Mouse (Mus musculus) cerebellum, postnatal 4 days (tissue): ENCODE results near the gene Zbtb8b.
"Not testable (repeated sequence)": the region's sequence is repeated elsewhere in the genome, so short reads cannot be mapped to it uniquely, and the experiment has no call there.

Experiments used
- DNase-seq, 2 experiments: peaks; one replicate each; pipeline ENCODE4 v3.0.0; 2022; ENCODE audit warnings: low spot score in 2 of 2, mixed read lengths in 1 of 2

The Zbtb8b gene

DNA sequence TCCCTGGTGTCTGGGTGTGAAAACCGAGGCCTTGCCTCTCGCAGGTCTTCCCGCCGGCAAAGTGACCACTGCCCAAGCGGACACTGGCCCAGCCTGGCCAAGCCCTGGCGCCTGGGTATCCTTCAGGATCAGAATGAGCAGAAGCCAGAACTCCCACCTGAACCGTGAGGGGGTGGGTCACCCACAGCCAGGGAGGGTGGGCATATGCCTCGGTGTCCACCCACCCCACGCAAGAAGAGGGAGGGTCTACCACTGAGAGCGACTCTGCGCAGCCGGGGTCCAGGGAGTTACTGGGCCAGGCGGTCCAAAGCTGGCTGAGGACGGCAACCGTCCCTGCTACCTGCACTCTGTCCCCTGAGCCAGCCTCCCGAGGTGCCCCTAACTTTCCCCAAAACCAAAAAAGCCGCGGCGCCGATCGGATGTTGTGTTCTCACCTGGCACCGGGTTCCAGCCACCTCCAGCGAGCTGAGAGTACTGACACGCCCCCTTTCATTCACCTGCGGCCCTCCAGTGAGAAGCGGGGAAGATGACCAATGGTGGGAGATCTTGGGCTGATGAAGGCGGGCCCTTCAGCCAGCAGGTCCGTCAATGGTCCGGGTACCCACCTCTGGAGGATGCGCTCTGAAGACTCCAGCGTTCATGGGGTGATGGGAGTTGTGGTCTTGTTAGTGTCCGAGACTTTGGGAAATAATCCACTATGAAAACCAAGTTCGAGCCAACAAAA is at the start of gene Zbtb8b:
Zbtb8b (minus strand) TSS at position 514 of the 724 bp plus-strand sequence.
- peak; percentile 67 for DNase-seq

DNA sequence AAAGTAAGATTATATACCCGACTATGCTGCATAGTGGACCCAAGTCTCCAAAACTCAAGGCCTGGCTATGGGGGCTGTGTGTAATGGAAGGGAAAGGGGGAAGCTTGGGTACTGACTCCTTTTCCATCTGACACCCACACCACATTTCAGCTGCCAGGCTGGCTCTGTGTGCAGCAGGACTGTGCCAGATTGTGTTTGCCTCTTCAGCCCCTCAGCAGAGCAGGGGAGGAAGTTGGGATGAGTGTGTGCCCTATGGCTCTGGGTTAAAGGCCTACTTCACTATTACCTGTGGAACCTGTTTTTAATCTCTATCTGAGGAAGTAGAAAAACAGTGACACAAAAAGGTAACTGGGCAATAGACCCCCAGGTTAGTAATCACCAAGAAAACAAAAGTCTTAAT is 40.4 kb upstream of the Zbtb8b start:
- no peak for DNase-seq

DNA sequence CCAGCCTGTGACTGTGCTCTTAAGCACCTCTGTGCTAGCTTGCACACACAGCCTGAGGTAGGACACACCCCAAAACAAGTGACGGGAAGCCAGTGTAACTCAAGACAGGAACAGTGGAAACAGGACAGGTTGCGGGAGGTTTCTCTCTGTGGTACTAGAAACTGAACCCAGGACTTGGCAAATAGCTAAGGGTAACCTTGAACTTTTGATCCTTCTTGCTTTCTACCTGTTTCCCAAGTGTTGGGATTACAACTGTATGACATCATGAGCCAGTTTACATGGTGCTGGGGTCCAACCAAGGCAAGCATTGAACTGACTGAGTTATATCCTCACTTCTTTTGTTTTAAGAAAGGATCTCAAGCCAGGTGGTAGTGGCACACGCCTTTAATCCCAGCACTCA is 39.2 kb upstream of the Zbtb8b start:
- no peak for DNase-seq

GRCm38 (mm10) chr4:129476047-129476446 is 35.4 kb upstream of the Zbtb8b start:
- no peak for DNase-seq

- DNase-seq: no peak
Observed at GRCm38 (mm10) chr4:129464286-129464815, 23.7 kb upstream of the Zbtb8b start.

DNA sequence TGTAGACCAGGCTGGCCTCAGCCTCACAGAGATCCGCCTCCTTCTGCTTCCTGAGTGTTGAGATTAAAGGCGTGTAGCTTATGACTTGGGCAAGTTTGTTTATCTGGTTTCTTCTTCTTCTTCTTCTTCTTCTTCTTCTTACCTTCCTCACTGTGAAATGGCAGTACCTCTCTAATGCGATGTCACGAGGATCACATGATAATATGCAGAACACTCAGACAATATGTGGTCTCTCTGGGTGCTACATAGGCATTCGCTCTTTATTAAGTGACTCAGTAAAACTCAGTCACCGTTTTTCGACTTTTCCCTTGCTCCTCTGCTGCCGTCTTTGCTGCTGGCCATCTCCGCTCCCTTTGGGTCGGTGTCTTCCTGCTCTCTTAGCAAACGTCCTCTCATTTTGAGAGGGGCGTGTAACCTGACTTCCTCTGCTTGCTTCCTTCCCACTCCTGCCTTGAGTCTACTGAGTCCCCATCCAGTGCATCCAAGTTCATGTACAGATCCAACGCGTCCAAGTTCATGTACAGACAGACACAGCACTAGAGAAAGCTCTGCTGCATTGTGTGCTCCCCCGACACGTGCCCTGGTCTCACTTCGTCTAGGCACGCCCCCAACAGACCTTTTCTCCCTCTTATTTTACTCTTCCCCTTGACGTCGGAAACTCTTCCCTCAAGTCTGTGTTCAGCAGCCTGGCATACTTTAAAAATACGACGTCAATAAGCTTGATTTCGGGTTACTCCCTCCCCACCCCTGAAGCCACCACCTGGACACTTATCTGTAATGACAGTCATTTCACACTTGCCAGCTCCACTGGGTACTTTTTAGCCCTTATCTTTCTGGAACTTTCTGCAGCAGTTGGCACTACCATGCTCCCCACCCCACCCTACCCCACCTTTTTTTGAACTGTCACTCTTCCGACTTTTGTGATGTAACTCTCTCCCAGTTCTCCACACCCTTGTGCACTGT is 22.7 kb upstream of the Zbtb8b start:
- no peak for DNase-seq

GRCm38 (mm10) chr4:129462118-129462517 is 21.5 kb upstream of the Zbtb8b start:
- no peak for DNase-seq

DNA sequence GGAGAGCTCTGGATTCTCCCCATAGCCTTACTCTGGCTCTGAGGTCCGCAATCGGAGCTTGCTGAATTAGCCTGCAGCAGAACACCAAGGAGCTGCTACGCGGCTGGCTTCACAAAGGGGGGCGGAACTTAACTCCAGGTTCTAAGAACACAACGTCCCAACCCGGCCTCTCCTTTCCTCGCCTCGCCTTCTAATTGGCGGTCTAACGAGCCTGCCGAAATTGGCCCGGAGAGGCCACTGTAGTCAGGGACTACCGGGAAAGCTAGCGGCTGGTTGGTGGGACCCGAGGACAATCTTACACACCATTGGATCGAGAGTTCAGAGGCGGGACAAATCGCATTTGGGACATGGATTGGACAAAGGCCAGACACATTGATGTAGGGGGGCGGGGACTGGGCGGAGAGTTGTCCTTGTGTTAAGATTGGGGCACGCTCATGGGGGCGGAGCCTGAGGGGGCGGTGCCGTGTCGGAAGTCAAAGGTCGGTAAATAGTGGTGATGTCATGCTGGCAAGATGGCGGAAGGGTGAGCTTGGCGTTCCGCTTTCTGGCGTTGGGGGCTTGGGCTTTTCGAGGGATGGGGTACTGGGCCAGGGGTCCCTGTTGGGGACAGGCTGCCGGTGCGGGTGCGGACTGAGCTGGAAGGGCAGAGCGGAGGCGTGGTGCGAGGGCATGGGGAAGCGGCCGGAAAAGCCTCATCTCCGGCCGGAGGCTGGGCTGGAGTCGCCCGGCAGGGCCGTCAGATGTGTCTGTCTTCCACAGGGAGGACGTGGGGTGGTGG is 20.7 kb upstream of the Zbtb8b start, which contains the start of gene Bsdc1:
Bsdc1 (plus strand) TSS at position 399 of the 778 bp plus-strand sequence.
- peak; percentile 88 to 99 for DNase-seq

DNA sequence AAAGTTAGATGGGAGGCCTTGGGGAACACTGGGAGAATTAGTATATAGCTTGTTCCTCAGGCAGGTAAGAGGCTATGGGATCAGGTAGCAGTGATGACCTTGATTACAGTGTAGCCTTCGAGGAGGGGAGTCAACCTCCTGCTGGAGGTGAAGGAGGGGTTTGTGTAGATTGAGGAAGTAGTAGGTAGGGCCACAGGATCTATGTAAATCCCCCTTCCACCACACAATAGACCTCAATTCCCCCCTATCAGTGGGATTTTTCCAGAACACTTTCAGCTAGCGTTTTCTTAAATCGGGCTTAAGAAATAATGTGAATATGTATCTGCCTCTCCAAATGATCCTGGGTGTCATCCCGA is 20.2 kb upstream of the Zbtb8b start:
- DNase-seq: no peak

DNA sequence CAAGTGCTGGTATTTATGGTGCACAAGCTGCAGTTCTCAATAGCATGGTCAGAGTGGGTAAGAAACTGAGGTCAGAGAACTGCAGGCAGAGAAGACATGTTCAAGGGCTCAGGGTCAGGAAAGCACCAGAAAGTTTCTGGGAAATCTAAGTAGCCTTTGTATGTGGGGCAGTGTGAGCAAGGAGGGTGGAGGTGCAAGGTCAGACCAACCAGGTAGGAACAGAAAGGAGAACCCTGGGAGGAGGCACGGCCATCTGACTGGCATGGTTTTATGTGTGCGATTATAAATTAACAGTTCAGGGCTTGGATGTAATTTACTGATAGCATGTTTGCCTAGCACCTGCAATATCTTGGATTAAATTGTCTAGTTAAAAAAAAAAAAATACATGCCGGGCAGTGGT is 19.1 kb upstream of the Zbtb8b start:
- no peak for DNase-seq

DNA sequence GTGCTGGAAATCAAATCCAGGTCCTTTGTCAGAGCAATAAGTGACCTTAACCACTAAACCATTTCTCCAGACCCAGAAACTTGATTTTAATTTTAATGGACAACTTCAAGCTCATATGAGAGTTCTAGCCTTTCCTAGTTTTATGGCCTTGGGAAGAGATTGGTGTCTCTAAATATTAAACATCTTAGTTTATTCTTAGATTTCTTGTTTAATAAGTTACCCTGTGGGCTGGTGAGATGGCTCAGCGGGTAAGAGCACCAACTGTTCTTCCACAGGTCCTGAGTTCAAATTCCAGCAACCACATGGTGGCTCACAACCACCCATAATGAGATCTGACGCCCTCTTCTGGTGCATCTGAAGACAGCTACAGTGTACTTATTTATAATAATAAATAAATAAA is 16.7 kb upstream of the Zbtb8b start:
- not testable (repeated sequence) for DNase-seq

- DNase-seq: no peak
Observed at GRCm38 (mm10) chr4:129456126-129456525, 15.5 kb upstream of the Zbtb8b start.

DNA sequence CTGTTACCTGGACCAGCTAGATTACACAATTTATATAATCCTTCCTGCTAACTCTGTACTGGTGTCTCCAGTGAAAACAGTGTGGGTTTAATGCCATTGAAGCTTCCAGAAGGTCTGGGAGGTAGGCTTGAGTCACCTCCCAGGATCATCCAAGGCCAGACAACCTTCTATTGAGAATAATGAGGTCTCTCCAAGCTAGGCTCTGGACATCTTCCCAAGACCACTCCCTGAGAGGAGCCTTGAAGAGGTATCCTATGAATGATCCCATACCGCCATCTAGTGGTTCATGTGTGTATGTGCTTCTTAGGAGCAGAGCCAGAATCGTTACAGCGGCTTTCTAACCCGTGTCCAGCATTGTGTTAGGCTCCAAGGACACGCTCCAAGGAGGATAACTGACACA is 14.6 kb upstream of the Zbtb8b start:
- peak in 1 of 2 experiments; percentile 63 for DNase-seq

GRCm38 (mm10) chr4:129451471-129452169 is 11.0 kb upstream of the Zbtb8b start:
- DNase-seq: no peak

DNA sequence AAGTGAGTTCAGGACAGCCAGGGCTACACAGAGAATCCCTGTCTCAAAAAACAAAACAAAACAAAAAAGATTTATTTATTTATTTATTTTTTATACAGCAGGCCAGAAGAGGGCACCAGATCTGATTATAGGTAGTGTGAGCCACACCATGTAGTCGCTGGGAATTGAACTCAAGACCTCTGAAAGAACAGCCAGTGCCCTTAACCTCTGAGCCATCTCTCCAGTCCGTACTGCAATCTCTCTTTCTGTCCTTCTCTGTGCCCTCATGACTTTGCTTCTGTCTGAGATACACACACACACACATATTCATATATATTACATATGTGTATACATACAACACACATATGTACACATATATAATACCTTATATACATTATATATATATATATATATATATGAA is 10.2 kb upstream of the Zbtb8b start:
- DNase-seq: no peak

DNA sequence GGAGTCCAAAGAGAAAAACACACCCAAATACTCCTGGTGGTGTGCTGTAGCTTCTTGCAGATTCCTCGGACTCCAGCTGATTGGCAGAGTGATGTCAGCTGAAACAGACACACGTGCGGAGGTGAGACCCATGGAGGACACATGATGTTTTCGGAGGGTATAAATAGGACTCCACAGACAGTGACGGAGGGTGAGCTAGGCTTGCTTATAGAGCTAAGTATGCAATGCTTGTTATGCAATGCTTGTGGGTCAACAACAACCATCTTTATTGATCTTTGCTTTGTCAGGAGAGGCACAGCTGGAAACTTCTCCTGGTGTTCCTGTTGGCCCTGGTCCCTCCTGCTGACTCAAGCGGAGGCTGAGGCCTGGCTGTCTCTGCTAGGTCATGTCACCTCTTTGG is 8.1 kb upstream of the Zbtb8b start:
- no peak for DNase-seq

DNA sequence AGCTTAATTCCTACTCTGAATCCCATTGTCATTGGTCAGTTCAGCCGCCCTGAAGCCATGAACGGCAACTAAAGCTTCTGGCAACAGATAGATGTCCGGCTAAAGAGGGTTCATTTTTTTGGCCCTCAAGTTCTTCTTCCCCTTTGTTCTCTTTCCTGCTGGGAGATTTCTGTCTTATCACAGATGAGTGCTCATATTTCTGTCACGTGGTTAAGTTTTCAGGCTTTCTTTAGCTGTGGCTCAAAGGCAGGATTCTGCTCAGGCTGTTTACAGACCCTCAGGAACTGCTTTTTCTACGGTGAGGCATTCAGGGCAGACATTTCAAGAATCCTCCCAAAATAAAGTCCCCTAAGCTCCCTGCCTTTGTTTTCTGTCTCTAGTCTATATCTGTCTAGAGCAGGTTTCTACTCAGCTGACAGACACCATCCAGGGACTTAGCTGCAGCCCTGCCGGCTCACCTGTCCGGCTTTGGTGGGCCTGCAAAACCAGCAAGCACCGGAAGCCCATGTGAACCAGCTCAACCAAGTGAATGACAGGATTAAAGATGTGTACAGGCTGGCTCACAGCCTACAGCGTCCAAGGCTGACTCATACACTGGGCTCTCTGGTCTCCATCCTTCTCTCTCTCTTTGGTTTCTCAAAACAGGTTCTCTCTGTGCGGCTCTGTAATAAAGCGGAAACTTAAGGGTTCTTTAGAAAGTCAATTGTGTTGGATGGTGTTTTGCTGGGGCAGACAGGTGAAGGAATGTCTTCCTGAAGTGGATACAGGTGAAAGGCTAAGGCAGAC is 7.3 kb upstream of the Zbtb8b start:
- DNase-seq: no peak

DNA sequence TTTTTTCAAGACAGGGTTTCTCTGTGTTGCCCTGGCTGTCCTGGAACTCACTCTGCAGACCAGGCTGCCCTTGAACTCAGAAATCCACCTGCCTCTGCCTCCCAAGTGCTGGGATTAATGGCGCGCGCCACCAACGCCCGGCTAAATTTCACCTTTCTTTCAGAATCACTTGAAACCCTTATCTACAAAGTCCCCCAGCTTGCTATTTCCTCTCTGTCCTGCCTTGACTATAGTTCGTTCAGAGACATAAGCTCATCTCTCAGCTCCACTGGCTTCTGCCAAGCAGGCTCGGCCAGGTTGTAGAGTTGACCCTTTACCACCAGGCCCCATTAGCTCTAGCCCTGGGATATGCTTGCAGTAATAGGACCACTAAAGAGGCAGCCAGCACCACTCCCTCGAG is 6.7 kb upstream of the Zbtb8b start:
- DNase-seq: no peak

GRCm38 (mm10) chr4:129441145-129441544 is 492 bp upstream of the Zbtb8b start:
- no peak for DNase-seq

- no peak for DNase-seq
Observed at GRCm38 (mm10) chr4:129418321-129418720, 22.3 kb downstream of the Zbtb8b start.
